Mouse (Mus musculus): ENCODE data around the gene Slc44a5. TPM values are rescaled to one million over a fixed set of nuclear protein-coding genes. Genes with fewer than 3 reads are reported as not detected.
"Not testable (repeated sequence)": the region's sequence is repeated elsewhere in the genome, so short reads cannot be mapped to it uniquely, and the experiment has no call there.

The Slc44a5 gene
- total RNA-seq, 2 experiments from 2014 or later: 2.8 to 3.0 TPM

DNA sequence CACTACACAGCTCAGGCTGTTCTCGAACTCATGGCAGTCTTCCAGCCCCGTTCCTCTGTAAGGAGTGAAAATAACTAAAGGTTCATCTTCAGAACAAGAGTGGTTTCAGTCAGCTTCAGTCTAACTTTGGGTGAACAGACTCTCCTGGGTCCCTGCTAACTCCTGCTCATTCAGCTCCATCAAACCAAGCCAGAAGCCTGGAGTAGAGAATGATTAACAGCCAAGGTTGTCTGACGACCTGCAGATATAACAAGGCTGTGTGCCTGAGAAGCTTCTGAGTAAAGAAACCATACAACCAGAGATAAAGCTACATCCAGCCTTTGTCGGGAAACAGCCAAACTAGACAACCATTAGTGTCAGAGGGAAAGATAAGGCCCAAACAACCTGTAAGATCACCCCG, 5.8 kb upstream of the Slc44a5 start:
- no peak for DNase-seq (ENCODE audit: low spot score in 2 of 2)

DNA sequence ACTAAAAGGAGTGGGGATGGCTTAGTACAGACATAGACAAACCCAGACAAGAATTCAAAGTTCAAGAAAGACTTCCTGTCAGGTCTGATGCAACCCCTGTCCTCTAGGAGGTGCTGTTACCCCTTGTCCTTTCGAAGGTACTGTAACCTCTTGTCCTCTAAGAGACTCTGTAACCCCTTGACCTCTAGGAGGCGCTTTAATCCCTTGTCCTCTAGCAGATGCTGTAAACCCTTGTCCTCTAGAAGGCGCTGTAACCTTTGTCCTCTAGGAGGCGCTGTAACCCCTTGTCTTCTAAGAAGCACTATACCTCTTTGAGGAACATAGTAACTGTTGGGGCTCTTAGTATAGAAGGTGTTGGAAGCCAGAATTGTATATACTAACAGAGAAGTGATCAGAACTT, 4.7 kb upstream of the Slc44a5 start:
- DNase-seq (ENCODE audit: low spot score in 2 of 2): peak in 1 of 2 experiments; percentile 45

DNA sequence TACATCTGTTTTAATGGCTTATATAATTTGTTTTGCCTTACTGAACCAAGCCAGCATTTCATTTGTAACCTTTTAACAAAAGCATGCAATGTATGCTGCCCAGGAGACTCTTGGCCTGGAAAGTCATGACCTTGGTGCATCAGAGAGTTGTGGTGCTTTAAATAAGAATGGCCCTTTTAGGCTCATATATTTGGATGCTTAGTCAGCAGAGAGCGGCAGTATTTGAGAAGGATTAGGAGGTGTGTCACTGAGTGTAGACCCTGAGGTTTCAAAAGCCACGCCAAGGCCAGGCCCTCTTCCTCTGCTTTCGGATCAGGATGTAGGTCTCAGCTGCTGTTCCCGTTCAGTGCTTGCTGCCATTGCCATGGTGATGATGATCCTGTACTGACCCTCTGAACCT, 3.8 kb upstream of the Slc44a5 start:
- no peak for DNase-seq (ENCODE audit: low spot score in 2 of 2)

DNA sequence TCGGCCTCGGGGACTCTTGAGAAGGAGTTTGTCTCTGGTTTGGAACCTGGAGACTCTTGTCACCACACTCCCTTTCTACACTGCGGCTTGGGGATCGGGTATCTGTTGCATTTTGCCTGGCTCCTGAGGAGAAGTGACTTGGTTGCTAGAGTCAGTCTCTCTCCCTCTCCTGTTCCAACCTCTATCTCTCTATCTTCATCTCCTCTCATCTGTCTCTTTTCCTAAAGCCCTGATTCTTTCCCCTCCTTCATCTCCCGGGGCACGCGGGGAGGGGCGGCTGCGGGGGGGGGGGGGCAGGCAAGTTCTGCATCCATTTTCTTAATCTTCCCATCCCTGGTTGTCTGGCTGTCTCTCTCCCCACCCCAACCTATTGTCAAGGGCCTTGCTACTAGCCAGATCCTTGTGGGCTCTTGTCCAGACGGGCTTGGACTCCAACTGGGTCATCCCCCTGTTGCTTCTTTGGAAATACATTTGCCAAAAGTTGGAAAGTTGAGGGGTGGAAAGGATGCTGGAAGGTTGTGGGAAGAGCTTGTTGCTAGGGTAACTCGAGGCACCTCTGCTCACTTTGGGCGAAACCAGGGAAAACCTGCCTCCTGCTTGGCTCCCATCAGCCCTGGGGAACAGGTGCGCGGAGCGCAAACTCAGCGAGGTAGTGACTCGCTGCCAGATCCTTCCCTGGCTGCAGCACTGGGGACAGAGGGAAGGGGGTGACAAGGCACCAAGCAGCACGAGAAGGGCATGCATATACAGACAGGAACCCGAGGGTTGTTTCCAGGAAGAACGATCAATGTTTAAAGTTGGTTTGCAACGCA, 919 bp downstream of the Slc44a5 start:
- no peak for DNase-seq (ENCODE audit: low spot score in 2 of 2)

DNA sequence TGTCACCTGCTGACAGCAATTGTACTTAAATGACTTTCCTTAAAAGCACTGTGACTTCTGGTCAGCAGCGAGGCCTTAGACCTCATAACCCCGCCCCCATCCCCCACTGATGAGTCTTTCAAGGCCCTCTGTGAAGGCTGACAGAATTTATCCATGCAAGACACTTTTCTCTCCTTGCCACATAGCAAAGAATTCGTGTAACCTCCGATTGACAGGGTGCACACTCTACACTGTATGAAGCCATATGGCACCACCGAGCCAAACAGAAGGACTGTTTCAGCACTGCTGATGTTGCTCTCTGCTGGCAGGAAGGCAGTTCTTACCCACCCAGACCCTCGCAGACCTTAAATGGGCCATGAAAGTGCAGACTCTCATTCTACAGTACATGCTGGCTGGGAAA, 1.8 kb downstream of the Slc44a5 start:
- no peak for DNase-seq (ENCODE audit: low spot score in 2 of 2)

DNA sequence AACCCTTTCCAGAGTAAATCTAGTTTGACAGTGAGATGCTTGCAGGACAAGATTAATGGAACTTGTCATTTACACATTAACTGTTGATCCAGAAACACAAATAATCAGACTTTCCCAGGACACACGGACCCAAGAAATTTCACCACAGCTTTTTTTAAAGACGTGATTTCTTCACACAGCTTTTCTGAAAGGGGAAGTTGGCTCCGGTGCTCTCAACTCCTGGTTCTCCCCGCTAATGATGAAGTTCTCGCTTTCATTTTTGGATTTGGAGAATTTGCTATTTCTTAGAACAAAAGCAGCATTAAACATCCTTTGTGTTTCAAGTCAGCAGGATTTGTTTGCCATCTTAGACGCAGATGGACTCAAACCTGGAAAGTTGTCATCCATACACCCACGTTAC, 2.6 kb downstream of the Slc44a5 start:
- DNase-seq (ENCODE audit: low spot score in 2 of 2): no peak

DNA sequence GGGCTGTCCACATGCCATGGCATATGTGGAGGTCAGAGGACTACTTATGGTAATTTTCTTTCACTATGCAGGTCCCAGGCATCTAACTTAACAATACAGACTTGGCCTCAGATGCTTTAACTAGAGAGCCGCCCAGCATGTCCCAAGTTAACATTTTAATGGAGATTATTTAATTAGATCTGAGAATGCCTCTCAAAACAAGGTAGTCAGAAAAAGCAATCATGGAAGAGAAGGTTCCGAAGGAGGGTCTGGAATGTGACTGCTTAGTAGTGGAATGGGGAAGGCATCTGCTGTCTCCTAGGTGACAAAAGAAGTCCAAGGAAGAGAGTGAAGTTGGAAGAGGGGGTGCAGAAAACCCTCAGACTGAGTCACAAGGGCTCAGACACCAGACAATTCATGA, 7.4 kb downstream of the Slc44a5 start:
- DNase-seq (ENCODE audit: low spot score in 2 of 2): no peak

DNA sequence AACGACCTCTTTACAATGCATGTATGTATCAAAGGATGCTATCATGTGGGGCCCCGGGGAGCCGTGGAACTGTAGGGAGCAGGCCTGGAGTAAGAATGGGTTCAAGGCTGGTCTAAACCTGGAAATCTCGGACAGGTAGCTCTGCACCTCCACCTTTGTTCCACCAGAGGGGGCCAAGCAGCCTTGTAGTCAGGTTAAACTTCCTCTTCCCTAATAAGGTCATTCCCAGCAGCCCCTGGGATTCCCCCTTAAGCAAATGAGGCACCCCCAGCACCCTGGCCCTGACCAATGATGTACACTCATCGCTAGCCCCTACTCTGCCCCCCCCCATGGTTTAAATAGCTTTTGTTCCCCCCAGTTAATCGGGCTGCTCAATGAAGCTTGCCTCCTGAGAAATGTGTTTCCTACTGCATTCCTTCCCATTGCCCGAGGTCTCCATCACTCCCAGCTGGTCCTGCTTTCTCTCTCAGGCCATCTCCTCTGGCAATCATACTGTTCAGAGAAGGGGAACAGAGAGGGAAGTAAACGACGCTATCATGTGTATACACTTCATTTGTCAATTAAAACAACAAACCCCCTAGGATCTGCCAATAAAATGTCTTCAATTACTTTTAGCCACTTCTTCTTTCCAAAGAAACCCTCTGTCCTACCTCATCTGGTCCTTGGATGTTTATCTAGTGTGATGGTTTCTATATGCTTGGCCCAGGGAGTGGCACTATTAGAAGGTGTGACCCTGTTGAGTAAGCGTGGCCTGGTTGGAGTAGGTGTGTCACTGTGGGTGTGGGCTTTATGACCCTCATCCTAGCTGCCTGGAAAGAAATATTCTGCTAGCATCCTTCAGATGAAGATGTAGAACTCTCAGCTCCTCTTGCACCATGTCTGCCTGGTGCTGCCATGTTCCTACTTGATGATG, 11.4 kb downstream of the Slc44a5 start:
- peak in 1 of 2 experiments; percentile 7 for DNase-seq (ENCODE audit: low spot score in 2 of 2)

DNA sequence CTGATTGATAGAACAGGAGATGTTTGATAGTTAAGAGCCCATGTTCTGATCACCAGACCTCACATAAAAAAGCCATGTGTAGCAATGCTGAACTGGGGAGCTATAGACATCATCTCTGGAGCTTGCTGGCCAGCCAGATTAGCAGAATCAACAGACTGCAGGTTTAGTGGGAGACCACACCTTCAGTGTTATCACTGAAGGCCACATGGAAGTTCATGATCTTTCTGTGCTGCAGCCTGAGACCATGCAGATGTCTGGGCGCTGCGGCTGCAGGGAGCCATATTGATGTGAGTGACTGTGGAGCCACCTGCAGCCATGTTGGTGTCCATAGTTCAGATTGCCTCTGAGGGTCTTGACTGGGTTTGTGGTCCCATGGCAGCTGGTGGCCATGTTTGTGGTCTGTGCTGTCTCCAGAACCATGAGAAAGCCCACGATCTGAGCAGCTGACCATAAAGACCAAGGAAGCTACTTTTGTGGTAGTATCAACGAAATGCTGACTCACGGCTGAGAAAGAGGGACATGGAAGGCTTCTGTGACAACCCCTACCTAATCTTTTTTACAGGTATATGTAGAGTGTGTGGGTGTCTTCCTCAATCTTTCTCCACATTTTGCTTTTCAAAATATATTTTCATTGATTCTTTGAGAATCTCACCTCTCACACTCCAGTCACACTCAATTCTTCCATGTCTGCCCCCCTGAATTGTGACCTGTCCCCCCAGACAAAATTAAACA, 26.7 kb downstream of the Slc44a5 start:
- no peak for DNase-seq (ENCODE audit: low spot score in 2 of 2)

DNA sequence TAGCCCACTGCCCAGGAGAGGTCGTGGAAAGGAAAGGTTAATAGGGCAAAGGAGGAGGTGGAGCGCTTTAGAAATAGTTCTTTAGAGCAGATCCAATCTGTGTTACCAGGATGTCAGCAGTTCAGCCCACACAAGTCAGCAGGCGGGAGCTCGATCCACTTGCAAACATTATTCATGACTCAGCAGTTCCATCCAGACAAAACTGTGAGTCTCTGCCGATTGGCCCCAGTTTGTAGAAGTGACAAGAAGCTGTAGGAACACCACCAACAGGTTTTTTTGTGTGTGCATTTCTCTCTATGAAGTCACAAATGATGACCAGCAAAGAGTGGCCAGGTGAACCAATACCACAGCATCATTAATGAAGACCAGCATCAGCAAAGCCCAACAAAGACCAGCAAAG, 28.1 kb downstream of the Slc44a5 start:
- DNase-seq (ENCODE audit: low spot score in 2 of 2): no peak

DNA sequence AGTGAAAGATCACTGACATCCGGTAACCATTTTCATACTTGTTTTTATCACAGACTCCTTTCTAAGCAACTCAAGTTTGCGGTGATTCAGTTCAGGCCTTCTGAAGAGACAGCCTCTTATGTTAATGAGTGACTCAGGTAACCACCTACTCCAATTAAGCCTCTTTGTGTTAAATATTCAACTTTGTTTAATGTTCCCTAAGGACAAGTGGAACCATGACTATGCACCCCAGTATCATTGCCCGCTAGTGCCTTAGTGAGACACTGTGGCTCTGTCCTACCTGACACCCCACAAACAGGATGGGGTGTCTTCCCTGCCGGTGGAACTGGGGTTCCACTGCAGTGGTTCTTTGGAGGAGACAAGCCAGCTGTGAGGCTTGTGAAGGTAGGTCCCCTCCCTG, 73.6 kb downstream of the Slc44a5 start:
- no peak for DNase-seq (ENCODE audit: low spot score in 2 of 2)

DNA sequence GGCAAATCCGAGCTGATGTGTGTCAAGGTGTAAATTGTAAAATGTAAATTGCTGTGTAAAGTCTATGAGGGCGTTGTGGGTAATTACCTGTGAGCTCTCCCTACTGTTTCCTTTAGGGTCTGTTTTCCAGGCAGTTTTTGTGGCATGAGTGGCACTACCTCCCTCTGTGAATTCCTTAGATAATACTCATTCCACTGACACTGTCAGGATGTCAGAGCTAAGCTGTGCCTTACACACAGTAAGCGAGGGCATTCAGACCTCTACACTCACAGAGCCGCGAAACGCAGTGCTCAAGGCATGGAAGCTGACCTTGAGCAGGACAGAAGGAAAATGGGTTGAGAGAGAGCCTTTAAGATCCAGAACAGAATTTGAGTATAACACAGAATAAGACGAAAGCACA, 80.1 kb downstream of the Slc44a5 start:
- DNase-seq (ENCODE audit: low spot score in 2 of 2): no peak

DNA sequence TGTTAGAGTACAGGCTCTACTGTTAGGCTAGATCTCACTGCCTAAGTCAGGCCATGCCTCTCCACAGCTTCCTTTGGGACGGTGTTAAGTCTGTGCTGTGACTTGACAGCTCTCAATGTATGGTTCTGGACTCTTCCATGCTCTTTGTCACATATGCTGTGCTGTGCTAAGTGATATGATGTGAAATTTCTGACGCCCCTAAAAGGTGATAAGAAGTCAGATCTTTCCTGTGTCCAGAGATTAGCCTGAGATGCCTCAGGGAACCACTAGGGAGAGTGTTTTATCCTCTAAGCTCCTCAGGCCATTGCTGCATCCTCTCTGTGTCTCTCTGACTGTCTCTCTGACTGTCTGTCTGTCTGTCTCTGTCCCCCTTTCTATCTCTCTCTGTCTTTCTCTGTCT, 84.2 kb downstream of the Slc44a5 start:
- no peak for DNase-seq (ENCODE audit: low spot score in 2 of 2)

DNA sequence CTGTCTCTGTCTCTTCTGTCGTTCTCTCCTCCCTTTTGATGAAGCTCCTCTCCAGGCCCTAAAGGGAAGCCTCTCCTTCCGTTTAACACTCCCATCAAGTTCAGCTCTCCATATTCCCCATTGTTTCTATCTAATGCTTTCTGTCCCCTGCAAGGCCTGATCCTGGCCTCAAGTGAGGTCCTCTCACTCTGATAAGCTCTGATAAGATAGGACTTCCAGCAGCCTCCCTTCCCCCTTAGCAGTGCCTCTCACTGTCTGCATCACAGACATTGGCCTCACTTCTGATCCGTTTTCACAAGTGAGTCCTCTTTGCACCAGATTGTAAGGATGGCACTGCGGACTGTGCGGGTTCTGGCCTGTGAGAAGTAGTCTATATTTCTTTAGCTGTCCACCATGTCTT, 85.0 kb downstream of the Slc44a5 start:
- no peak for DNase-seq (ENCODE audit: low spot score in 2 of 2)

DNA sequence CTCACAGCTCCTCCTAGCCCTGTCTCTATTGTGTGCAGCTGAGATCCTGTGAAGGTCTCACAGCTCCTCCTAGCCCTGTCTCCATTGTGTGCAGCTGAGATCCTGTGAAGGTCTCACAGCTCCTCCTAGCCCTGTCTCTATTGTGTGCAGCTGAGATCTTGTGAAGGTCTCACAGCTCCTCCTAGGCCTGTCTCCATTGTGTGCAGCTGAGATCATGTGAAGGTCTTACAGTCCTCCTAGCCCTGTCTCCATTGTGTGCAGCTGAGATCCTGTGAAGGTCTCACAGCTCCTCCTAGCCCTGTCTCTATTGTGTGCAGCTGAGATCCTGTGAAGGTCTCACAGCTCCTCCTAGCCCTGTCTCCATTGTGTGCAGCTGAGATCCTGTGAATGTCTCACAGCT, 98.8 kb downstream of the Slc44a5 start:
- DNase-seq (ENCODE audit: low spot score in 2 of 2): not testable (repeated sequence)

DNA sequence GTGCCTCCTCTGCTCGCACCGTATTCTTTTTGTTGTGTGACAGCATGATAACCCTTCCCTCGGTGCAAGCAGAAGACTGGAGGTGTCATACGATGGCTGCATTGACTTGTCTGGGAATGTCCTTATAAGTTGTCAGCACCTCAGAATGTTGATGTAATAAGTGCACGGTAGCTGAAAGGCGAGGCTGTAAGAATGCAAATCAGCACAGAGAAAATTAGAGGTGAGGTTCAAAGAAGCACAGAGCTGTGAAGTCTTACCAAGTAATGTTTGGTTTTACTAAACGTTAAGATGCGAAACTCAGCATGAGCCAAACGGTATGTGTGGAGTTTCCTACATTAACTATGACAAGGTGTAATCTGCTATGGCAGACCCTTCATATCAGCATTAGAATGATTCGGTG, 102.5 kb downstream of the Slc44a5 start:
- no peak for DNase-seq (ENCODE audit: low spot score in 2 of 2)

DNA sequence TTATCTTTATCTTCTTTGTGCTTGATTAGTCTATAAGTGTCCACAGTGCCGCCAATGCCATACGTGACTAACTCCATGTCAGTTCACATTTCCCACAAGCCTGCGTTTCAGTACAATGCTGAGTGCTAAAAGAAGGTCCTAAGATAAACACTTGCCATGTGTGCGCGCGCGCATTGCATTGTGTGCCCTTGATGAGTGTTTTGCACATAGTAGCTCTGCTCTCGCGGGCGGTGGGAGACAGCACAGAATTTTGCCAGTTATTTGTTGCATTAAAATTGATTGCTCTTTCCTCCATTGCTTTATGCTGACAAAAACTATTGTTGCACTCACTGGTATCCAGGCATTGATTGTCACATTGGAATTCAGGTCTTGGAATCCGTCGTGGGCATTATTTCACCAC, 108.5 kb downstream of the Slc44a5 start:
- DNase-seq (ENCODE audit: low spot score in 2 of 2): no peak

DNA sequence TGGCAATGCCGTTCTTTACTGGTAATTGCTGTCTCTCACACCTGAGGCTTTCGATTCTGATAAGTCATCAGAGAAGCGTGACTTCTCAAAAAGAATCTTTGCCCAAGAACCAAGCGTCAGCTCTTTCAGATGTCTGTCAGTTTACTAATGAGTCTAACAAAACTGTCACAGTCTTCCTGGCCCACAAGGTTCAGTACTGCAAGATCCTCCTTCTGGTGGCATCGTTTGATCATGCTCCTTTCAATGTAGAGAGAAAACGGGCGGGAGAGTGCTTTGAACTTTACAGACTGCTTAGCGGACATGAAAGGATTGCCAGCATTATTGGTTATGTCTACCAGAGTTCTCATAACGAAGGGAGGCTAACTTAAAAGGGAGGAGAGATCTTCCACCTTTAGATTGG, 109.0 kb downstream of the Slc44a5 start:
- no peak for DNase-seq (ENCODE audit: low spot score in 2 of 2)

DNA sequence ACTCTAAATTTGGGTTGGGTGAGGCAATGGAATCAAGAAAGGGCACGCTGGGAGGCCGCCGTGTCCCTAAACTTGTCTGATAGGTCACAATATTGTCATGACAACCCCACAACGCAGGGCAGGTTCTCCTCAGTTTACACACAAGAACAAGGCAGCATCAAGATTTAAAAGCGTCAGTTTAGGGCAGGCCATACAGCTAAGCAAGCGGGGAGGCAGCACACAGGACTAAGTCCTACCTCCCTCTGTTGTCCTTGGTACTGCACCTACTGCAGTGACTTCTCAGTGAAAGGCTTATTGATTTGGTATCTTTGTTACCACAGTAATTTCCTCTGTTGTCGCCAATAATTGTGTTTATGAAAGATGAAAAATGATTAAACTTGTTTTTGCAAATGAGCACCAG, 109.7 kb downstream of the Slc44a5 start:
- DNase-seq (ENCODE audit: low spot score in 2 of 2): no peak

DNA sequence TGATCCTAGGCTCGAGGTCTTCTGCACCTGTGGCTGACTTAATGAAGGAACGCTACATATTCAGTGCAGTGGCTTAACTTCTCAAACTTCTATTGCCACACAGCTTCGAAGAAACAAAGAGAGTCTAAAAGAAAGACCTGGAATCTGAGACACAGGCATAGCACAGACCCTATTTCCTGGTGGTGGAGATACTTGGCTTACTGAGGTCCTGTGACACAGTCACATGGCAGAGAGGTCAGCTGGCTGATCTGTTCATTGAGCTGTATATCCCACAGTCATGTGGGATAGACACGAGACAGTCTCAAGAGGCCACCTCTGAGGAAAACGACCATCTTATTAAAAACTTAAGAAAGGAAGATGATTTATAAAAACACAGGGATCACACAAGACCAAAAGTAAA, 116.8 kb downstream of the Slc44a5 start:
- no peak for DNase-seq (ENCODE audit: low spot score in 2 of 2)

DNA sequence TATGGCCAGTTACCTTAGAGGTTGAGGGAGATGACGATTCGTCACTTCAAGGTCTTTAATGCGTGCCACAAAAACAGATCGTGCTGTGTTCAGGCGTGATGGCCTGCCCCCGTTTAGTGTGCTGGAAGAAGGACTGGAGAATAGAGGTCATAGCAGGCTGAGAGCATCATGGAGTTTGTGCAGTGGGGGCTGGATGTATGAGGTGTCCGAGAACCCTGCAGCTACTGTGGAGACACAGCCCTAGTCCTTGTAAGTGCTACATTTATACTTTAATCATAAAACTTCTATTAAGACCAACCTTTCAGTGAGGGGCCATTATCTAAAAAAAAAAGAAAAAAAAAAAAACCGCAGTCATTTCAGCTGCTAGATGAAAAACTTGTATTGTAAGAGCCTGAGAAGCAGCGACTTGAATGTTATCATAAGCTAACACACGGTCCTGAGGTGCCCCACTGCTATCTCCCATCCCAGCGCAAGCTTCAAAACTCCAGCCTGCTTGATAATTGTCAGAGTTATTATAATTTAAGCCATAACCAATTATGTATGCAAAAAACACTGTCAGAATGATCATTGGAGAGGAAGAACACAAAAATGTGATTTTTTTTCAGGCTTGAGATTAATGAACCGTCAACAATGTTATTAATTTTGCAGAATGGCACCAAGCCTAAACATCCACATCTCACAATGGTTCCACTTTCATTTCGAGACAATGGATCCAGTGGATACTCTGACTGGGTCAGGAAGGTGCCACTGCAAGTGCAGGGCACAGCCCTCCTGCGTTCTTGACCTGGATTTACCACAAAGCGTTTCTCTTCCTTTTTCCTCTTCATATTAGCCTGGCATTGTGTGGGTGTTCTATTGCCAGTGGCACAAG, 118.5 kb downstream of the Slc44a5 start:
- DNase-seq (ENCODE audit: low spot score in 2 of 2): no peak

Data from gastrocnemius, postnatal 4 days (tissue).